Mouse (Mus musculus) monocyte, adult 5-6 weeks (primary cell): ENCODE measurements around the gene Atrip. TPM values are rescaled to one million over a fixed set of nuclear protein-coding genes. Genes with fewer than 3 reads are reported as not detected.
A peak's percentile ranks its signal among the peaks of the same experiment; 100 is the strongest.

Experiments used
- ATAC-seq: fragments of 153-309, 156-312 bp; replicated peaks from 2 replicates; pipeline ENCODE4 v1.8.0; 2017; ENCODE audit warnings: mild to moderate bottlenecking; ENCODE audit not compliant: low TSS enrichment, insufficient number of reproducible peaks, severe bottlenecking, poor library complexity, low FRiP score
- total RNA-seq: library from RNA; stranded (forward); fragments of 200-1000, 200-491, 200-594 nt; gene quantifications from 3 replicates; pipeline ENCODE4 v1.2.3, GENCODE M21; 2017

Atrip gene
- total RNA-seq, 1 experiment from 2014 or later: 11.1 TPM

- ATAC-seq: no peak
These were observed 58.5 kb downstream of the Atrip start for GRCm38 (mm10) chr9:109015397-109015796.

- no peak for ATAC-seq
These were observed 63.6 kb downstream of the Atrip start for GRCm38 (mm10) chr9:109010316-109010690.

GRCm38 (mm10) chr9:109009636-109010315 lies 64.1 kb downstream of the Atrip start:
- ATAC-seq: peak; percentile 80

- ATAC-seq: no peak
These were observed 64.8 kb downstream of the Atrip start for GRCm38 (mm10) chr9:109008994-109009635.

GRCm38 (mm10) chr9:109008081-109008480 lies 65.8 kb downstream of the Atrip start:
- no peak for ATAC-seq

Other genes with a start within 250 kb of the Atrip start
- 0.48 to 2.7 TPM (median 0.68 TPM) in 3 replicates for gene Celsr3, start 247.8 kb downstream of the Atrip start, total RNA-seq
- gene Slc26a6, start 220.8 kb downstream of the Atrip start, total RNA-seq: 6.2 to 10.0 TPM (median 8.4 TPM) in 3 replicates
- gene Tmem89, start 159.5 kb downstream of the Atrip start, total RNA-seq: not detected in 3 replicates
- gene Uqcrc1, start 137.5 kb downstream of the Atrip start, total RNA-seq: 130 to 173 TPM (median 135 TPM) in 3 replicates
- 0.19 to 1.2 TPM (median 0.43 TPM) in 3 replicates for gene Col7a1, start 120.5 kb downstream of the Atrip start, total RNA-seq
- gene Ucn2, start 88.1 kb downstream of the Atrip start, total RNA-seq: not detected in 3 replicates
- gene Pfkfb4, start 82.3 kb downstream of the Atrip start, total RNA-seq: 48.6 to 70.1 TPM (median 67.8 TPM) in 3 replicates
- 523 to 1,277 TPM (median 526 TPM) in 3 replicates for gene Shisa5, start 35.6 kb downstream of the Atrip start, total RNA-seq
- 47.4 to 94.7 TPM (median 64.7 TPM) in 3 replicates for gene Trex1, start 14.4 kb downstream of the Atrip start, total RNA-seq
- gene Ccdc51, start 8.4 kb upstream of the Atrip start, total RNA-seq: 3.6 to 10.0 TPM (median 9.5 TPM) in 3 replicates
- 155 to 237 TPM (median 205 TPM) in 3 replicates for gene Tma7, start 8.5 kb upstream of the Atrip start, total RNA-seq
- gene Plxnb1, start 21.3 kb upstream of the Atrip start, total RNA-seq: 0.32 to 5.5 TPM (median 0.78 TPM) in 3 replicates
- not detected in 3 replicates for gene Fbxw21, start 87.9 kb upstream of the Atrip start, total RNA-seq
- 0.39 to 1.5 TPM (median 0.57 TPM) in 3 replicates for gene Fbxw13, start 121.9 kb upstream of the Atrip start, total RNA-seq
- gene Fbxw20, start 160.6 kb upstream of the Atrip start, total RNA-seq: not detected in 3 replicates
- gene Fbxw14, start 213.6 kb upstream of the Atrip start, total RNA-seq: not detected in 3 replicates